Mouse (Mus musculus): Measurements from ENCODE around the gene Nfkbil1.

- TF ChIP-seq CTCF (IDR thresholded peaks at IDR 0.05; ENCODE audit: low read depth, low read length): no peak
- TF ChIP-seq POLR2A (IDR thresholded peaks at IDR 0.05; ENCODE audit: borderline replicate concordance, low read depth, low read length): no peak
Measured at GRCm38 (mm10) chr17:35222299-35222698, 13.3 kb downstream of the Nfkbil1 start.

Measured in bone marrow macrophage, adult 2 months (primary cell).